Mouse (Mus musculus) heart, postnatal 25 days (tissue): Measurements from ENCODE around the gene Elf2. TPM values are rescaled to one million over a fixed set of nuclear protein-coding genes. Genes with fewer than 3 reads are reported as not detected.

Experiments
- DNase-seq: peaks from one replicate; pipeline ENCODE4 v3.0.0; 2022; ENCODE audit warnings: low spot score
- intact Hi-C: fragments of 180-260 bp; cut with DNase I; formaldehyde crosslinking; loops from one replicate; pipeline ENCODE4 v1.15.1; 2025
- total RNA-seq, 2 experiments: library from RNA; stranded (reverse); gene quantifications; 2 replicates each; pipeline ENCODE4 v1.2.3; 2021

Elf2 gene
- total RNA-seq, 2 experiments from 2014 or later, result 55.6 to 65.7 TPM

DNA sequence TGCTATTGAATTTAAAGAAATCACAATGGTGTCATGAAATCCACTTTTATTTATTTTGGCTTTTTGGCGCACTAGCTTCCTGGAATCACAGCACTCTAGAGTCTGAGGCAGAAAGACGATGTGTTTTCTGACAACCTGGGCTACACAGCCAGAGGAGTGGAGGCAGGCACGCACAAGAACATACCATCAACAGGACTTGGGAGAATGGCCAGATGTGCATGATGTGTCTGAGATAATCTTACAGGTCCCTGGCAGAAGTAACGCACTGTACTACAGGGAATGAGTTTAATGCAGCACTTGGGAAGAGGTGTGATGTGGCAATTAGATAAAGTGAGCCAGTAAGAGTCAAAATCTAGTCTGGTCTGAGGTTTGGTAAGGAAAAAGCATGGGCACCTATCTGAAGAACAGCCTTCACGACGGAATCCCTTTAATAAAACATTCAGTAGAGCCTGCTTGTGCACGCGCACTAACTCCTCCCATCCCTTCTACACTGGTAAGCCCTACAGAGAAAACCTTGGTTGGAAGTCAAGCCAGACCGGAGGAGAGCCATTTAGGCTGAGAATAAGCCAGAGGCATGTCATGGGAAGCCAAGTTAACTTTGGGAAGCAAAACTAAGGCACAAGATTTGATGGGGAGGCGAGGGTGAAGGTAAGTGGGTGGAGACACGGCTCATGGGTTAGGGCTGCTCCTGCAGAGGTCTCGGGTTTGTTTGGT, 87.6 kb downstream of the Elf2 start:
- no peak for DNase-seq
- intact Hi-C loops, result no loop called here

DNA sequence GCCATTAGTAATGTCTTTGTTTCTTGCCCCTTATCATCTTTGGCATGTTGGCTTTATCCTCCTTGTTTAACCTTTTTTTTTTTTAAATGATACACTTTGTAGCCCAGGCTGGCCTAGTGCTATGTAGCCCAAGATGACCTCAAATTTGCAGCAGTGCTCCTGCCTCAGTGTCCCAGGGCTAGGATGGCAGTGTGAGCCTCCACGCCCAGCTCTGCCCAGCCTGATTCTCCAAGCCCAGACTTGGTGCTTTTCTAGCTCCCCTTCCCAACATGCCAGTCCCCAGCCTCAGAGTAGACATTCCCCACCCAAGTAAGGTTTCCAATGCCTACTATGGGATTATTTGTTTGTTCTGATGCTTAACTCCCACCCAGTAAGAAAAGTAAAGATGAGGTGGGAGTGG, 88.2 kb downstream of the Elf2 start:
- intact Hi-C loops, result no loop called here
- no peak for DNase-seq

GRCm38 (mm10) chr3:51251057-51251456, 89.4 kb downstream of the Elf2 start:
- DNase-seq, result no peak
- intact Hi-C loops, result no loop called here

GRCm38 (mm10) chr3:51249866-51250265, 90.6 kb downstream of the Elf2 start:
- DNase-seq, result no peak
- intact Hi-C loops, result no loop called here

GRCm38 (mm10) chr3:51249460-51249859, 91.0 kb downstream of the Elf2 start:
- no peak for DNase-seq

DNA sequence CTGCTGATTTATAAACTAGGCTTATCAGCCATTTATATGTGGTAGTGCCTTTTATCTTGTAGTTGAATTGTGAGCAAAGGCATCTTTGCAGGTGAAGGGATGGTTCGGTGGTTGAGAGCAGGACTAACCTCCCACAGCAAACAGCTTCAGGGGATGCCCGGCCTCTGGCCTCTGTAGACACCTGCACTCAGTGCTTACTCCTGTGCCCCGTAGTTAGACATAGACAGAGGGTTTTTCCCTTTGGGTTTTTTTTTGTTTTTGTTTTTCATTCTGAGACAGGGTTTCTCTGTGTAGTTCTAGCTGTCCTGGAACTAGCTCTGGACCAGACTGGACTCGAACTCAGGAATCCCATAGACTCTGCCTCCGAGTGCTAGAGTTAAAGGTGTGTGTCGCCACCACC, 91.9 kb downstream of the Elf2 start:
- intact Hi-C loops, result no loop called here
- DNase-seq, result no peak

More at GRCm38 (mm10) chr3:51249460-51249859, 91.0 kb downstream of the Elf2 start:
- intact Hi-C loops, result no loop called here

GRCm38 (mm10) chr3:51247704-51248103, 92.8 kb downstream of the Elf2 start:
- intact Hi-C loops, result no loop called here

DNA sequence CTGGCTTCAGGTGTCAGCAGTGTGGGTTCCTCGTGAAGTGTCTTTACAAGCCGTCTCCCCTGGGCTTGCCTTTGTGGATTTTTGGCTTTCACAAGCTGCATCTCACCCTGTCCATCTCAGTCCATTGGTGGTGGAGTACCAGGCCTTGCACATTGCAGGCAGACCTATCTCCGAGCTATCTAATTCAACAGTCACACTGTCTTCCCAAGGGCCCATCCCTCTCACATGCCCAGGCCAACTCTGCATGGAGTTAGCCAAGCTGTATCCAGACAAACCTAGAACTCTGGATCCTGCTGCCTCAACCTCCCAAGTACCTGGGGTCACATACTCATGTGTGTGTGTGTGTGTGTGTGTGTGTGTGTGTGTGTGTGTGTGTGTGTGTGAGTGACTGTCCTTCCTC, 100.9 kb downstream of the Elf2 start:
- intact Hi-C loops, result loop anchor here (5.0 kb wide), 2 partner anchors 33 to 48 kb away; no protein-coding TSS in a partner anchor

More at GRCm38 (mm10) chr3:51247704-51248103, 92.8 kb downstream of the Elf2 start:
- DNase-seq, result no peak

GRCm38 (mm10) chr3:51238515-51238914, 101.9 kb downstream of the Elf2 start:
- intact Hi-C loops, result loop anchor here (5.0 kb wide), 2 partner anchors 34 to 49 kb away; no protein-coding TSS in a partner anchor
- DNase-seq, result no peak

More for the DNA sequence above, 100.9 kb downstream of the Elf2 start:
- DNase-seq, result no peak

GRCm38 (mm10) chr3:51234752-51235055, 105.8 kb downstream of the Elf2 start:
- intact Hi-C loops, result loop anchor here (1.0 to 5.0 kb wide), 4 partner anchors 38 to 131 kb away; no protein-coding TSS in a partner anchor
- no peak for DNase-seq

DNA sequence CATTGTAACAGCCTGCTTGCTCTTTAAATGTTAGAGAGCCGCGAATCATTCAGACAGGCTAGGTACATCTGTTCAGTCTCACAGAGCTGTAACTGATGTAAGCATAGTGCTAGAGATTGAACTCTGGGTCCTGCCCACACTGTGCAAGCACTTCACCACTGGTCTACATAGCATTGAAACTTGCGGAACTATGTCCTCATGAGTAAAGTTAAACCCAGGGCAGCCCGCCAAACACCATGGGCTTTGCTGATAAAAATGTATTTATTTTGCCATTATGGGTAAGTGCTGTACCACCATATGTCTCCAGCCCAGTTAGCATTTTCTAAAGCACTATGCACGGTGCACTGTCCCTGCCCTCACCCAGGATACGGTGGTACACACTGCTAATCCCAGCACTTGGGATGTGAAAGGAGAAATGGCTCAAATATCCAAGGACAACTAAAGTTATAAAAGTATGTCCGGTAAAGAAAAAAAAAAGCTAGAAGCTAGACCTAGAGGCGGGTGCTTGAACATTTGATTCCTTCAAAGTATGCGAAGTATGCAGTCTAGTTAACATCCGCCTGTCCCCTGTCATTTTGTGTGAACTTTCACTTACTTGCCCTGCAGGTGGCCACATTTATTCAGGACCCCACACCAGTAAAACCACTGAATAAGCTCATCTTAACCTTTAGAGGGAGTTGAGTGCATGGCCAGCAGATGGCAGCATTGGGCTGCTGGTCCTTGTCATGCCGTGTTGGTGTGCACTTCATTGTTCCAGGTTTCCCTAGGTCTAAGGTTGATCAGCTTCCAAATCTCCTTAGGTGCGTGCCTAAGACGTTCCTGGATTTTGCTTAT, 106.3 kb downstream of the Elf2 start:
- intact Hi-C loops, result loop anchor here (1.0 to 5.0 kb wide), 2 partner anchors 118 to 131 kb away; no protein-coding TSS in a partner anchor
- DNase-seq, result peak; percentile 62

GRCm38 (mm10) chr3:51233474-51233873, 107.0 kb downstream of the Elf2 start:
- peak; percentile 47 for DNase-seq
- intact Hi-C loops, result loop anchor here (5.0 kb wide), 1 partner anchor 119 kb away; no protein-coding TSS in a partner anchor

DNA sequence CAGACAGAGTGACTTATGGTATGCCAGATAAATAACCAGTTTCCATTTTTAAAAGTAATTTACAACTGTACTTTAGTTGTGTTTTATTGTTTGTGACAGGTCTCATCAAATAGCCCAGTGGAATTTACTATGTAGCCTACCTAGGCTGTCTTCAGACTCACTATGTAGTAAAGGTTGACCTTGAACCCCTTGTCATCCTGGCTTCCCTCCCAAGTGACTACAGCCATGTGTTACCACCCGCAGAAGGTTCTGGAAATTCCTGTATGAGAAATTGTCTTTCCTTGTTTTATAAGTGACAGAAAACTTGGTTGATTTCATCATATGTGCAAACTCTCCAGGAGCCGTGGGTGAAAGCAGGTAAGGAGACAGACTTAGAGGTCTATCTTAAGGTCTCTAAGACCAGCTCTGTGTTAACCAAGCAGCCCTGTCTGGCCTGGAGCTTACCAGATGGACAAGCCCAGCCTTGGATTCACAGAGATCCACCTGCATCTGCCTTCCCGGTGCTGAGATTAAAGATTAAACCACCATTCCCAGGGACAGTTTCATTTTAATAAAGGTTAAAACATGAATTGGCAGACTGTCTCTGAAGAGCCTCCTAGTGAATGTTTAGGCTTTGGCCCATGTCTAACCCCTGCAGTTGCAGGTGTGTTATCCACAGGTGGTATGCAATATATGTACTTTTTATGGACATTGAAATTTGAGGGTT, 108.1 kb downstream of the Elf2 start:
- intact Hi-C loops, result loop anchor here (5.0 kb wide), 1 partner anchor 120 kb away; no protein-coding TSS in a partner anchor
- no peak for DNase-seq

- intact Hi-C loops, result loop anchor here (5.0 kb wide), 1 partner anchor 121 kb away; no protein-coding TSS in a partner anchor
- DNase-seq, result no peak
Measured at GRCm38 (mm10) chr3:51231499-51231898, 109.0 kb downstream of the Elf2 start.

DNA sequence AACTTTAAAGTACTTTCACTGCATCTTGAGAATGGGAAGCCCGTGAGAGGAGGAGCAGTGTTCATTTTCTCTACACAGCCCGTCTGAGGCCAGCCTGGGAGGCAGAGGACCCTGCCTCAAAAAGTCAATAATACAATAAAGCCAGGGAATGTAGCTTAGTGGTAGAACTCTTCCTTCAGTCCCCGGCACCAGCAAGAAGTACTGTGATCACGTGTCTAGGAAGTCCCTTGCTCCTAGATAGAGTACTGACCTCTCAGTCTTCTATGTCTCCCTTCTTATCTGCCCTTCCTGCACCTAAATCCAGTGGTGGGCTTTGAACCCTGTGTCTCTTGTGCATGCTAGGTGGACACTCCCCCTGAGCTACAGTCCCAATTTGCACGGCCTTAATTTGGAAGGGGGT, 109.6 kb downstream of the Elf2 start:
- intact Hi-C loops, result loop anchor here (5.0 kb wide), 1 partner anchor 121 kb away; no protein-coding TSS in a partner anchor
- no peak for DNase-seq

GRCm38 (mm10) chr3:51230146-51230835, 110.2 kb downstream of the Elf2 start:
- intact Hi-C loops, result loop anchor here (5.0 kb wide), 1 partner anchor 122 kb away; no protein-coding TSS in a partner anchor

GRCm38 (mm10) chr3:51229226-51229625, 111.2 kb downstream of the Elf2 start:
- no peak for DNase-seq
- intact Hi-C loops, result no loop called here

More at GRCm38 (mm10) chr3:51230146-51230835, 110.2 kb downstream of the Elf2 start:
- DNase-seq, result no peak

DNA sequence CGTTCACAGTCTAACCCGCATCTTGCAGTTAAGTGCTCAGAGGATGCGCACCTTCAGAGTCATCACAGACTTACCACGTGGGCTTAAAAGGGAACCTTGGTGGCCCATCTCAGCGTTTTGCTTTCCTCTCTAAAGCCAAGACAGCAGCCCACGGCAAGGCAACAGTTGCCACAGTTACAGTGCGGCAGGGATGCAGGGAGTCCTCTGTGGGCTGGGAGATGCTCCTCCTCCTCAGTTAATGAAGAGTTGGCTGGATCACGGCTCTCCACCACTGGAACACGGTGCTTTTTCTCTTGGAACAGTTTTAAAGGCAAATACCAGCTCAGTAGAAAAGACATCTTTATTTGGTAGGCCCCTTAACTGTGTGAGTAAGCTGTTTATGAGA, 111.7 kb downstream of the Elf2 start:
- intact Hi-C loops, result no loop called here
- no peak for DNase-seq

GRCm38 (mm10) chr3:51228038-51228820, 112.2 kb downstream of the Elf2 start:
- intact Hi-C loops, result no loop called here
- no peak for DNase-seq
